Comparison of ENCODE assay signal across 8 mouse cellular contexts in the genomic region with DNA sequence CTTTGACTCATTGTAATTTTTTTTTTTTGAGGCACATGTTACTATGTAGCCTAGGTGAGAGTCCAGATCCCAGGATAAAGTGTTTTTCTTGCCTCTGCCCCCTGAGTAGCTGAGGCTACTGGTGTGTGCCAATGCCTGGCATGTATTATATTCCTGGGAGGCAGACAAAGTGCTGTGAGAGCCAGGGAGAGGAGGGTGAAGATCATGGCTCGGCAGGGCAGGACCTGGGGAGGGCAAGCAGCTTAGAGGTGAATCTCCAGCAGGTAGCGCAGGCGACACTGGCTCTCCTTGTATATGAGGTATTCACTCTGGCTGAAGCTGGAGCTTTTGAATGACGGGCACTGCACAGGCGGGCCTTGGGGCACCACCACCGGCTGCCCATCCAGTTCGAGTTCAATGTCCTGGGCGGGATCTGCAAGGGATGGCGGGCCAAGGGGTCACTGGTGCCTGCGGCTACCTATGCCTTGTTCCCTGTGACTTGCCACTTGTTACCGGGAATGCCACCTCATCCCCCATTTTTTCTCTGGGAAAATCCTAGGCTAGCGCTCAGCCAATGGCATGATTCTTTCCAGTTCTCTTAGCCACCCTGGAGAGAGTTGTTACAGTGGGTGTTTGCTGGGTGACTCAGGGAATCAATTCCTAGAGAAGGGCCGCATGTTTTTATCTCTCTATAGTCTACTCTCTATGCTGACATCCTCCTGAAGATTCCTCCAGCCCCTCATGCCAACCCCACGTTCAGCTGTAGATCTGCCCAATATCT. TPM values are rescaled to one million over a fixed set of nuclear protein-coding genes. Genes with fewer than 3 reads are reported as not detected.
DNase-seq lines count a peak whose midpoint lies in the region; ATAC-seq and TF ChIP-seq lines count a peak whose summit lies in the region.
"Had no signal": no experiment of that assay in that cellular context is flagged by ENCODE, and none has a peak within 500 bp of the region (broad histone marks: within the 10 kb centered on the region; RNA-seq: fewer than 3 reads in every experiment).

No protein-coding gene starts in this region.

- peak; percentile 52 for DNase-seq in kidney, adult 11 months
- DNase-seq in kidney, postnatal 4 days, result no peak
- peak; percentile 19 for DNase-seq in cerebellum, adult 8-10 months
- DNase-seq in kidney, postnatal 0 days (ENCODE audit: low spot score), result no peak
- no peak for DNase-seq in embryo, embryonic 11 days

- peak overlapping the region; percentile 46 for H3K4me3 ChIP-seq in ES-Bruce4 (ENCODE audit: low read depth, low read length)
- no peak overlapping the region for H3K4me3 ChIP-seq in kidney, postnatal 0 days (replicated peaks; ENCODE audit: low read depth, low read length)
- H3K4me3 ChIP-seq: myocyte had no signal

- peak overlapping the region; percentile 37 for H3K4me2 ChIP-seq in kidney, postnatal 0 days (ENCODE audit: low read length)

- no peaks in the 10 kb centered on the region for H3K9me3 ChIP-seq in ES-Bruce4 (replicated peaks; ENCODE audit: control insufficient read depth, insufficient read depth, low read length, poor library complexity, severe bottlenecking)
- H3K9me3 ChIP-seq in kidney, postnatal 0 days (replicated peaks; ENCODE audit: low read length), result no peaks in the 10 kb centered on the region

- TF ChIP-seq POLR2A in ES-Bruce4 (IDR thresholded peaks at IDR 0.05; ENCODE audit: insufficient read depth, low read length), result no peak

- no peak for TF ChIP-seq CTCF in ES-Bruce4 (IDR thresholded peaks at IDR 0.05; ENCODE audit: low read depth, low read length)
- no peak for TF ChIP-seq CTCF in kidney, postnatal 0 days (IDR thresholded peaks at IDR 0.05; ENCODE audit: low read depth)

- H3K36me3 ChIP-seq in ES-Bruce4 (ENCODE audit: control insufficient read depth, insufficient read depth, low read length, poor library complexity, severe bottlenecking), result no peaks in the 10 kb centered on the region
- no peaks in the 10 kb centered on the region for H3K36me3 ChIP-seq in kidney, postnatal 0 days (ENCODE audit: insufficient read depth, low read length)

- H3K9ac ChIP-seq in ES-Bruce4 (ENCODE audit: low read depth, poor library complexity, severe bottlenecking), result no peak overlapping the region
- no peak overlapping the region for H3K9ac ChIP-seq in kidney, postnatal 0 days (ENCODE audit: low read depth, low read length)

- no peak for TF ChIP-seq EP300 in ES-Bruce4 (IDR thresholded peaks at IDR 0.05; ENCODE audit: insufficient read depth, low read depth, low read length)

- H3K27ac ChIP-seq in ES-Bruce4 (ENCODE audit: insufficient read depth, low read length), result no peak overlapping the region
- H3K27ac ChIP-seq in kidney, postnatal 0 days, result no peak overlapping the region

- no peak for ATAC-seq in kidney, postnatal 0 days (replicated peaks; ENCODE audit: low FRiP score, low read depth)
- ATAC-seq in activated CD4-positive, CD25-positive, alpha-beta regulatory T cell, adult 4 months, result no peak

- 67% methylated on average over 14 of the region's 14 CpGs for WGBS in kidney, postnatal 0 days

- H3K4me1 ChIP-seq in ES-Bruce4 (ENCODE audit: control insufficient read depth, insufficient read depth, low read length), result peaks cover 2% of the 10 kb centered on the region
- peaks cover 12% of the 10 kb centered on the region for H3K4me1 ChIP-seq in kidney, postnatal 0 days (replicated peaks; ENCODE audit: insufficient read depth, low read length)

- H3K27me3 ChIP-seq in ES-Bruce4 (ENCODE audit: control insufficient read depth, insufficient read depth, low read length, poor library complexity, severe bottlenecking), result no peaks in the 10 kb centered on the region
- H3K27me3 ChIP-seq in kidney, postnatal 0 days (ENCODE audit: insufficient read depth, low read length), result no peaks in the 10 kb centered on the region

RNA-seq across cellular contexts. Expression of a gene that starts 4.6 kb away (rescaled TPM):
- polyA plus RNA-seq in ES-Bruce4 (2011; ENCODE audit: insufficient read depth, insufficient read length, low read depth, missing spikeins), result 82.1 and 89.4 TPM in 2 replicates
- polyA plus RNA-seq in kidney, postnatal 0 days (2015; fragmentation: Nextera tagmentation; extraction: Ambion mirVana), result 35.6 and 40.0 TPM in 2 replicates
- 10 to 100 TPM; 23.1 to 33.9 TPM for polyA plus RNA-seq in activated CD4-positive, CD25-positive, alpha-beta regulatory T cell, adult 4 months (2017; shearing (Covaris generic))

RNA-seq across cellular contexts. Expression of a gene that starts 5.4 kb away (rescaled TPM):
- 0.30 and 0.44 TPM in 2 replicates for polyA plus RNA-seq in ES-Bruce4 (2011; ENCODE audit: insufficient read depth, insufficient read length, low read depth, missing spikeins)
- polyA plus RNA-seq in kidney, postnatal 0 days (2015; fragmentation: Nextera tagmentation; extraction: Ambion mirVana), result 0.52 and 0.91 TPM in 2 replicates
- not detected for polyA plus RNA-seq in activated CD4-positive, CD25-positive, alpha-beta regulatory T cell, adult 4 months (2017; shearing (Covaris generic))

RNA-seq across cellular contexts. Expression of a gene that starts 5.6 kb away (rescaled TPM):
- 5.1 and 8.0 TPM in 2 replicates for polyA plus RNA-seq in ES-Bruce4 (2011; ENCODE audit: insufficient read depth, insufficient read length, low read depth, missing spikeins)
- 5.8 and 6.4 TPM in 2 replicates for polyA plus RNA-seq in kidney, postnatal 0 days (2015; fragmentation: Nextera tagmentation; extraction: Ambion mirVana)
- polyA plus RNA-seq in activated CD4-positive, CD25-positive, alpha-beta regulatory T cell, adult 4 months (2017; shearing (Covaris generic)), result 10 to 100 TPM; 36.0 to 48.1 TPM

RNA-seq across cellular contexts. Expression of a gene that starts 18.1 kb away (rescaled TPM):
- polyA plus RNA-seq in ES-Bruce4 (2011; ENCODE audit: insufficient read depth, insufficient read length, low read depth, missing spikeins), result 99.2 and 115 TPM in 2 replicates
- polyA plus RNA-seq in kidney, postnatal 0 days (2015; fragmentation: Nextera tagmentation; extraction: Ambion mirVana), result 78.6 and 79.7 TPM in 2 replicates
- polyA plus RNA-seq in activated CD4-positive, CD25-positive, alpha-beta regulatory T cell, adult 4 months (2017; shearing (Covaris generic)), result 1 to 10 TPM; 4.5 to 4.8 TPM

RNA-seq across cellular contexts. Expression of a gene that starts 23.7 kb away (rescaled TPM):
- polyA plus RNA-seq in ES-Bruce4 (2011; ENCODE audit: insufficient read depth, insufficient read length, low read depth, missing spikeins), result 35.1 and 35.5 TPM in 2 replicates
- polyA plus RNA-seq in kidney, postnatal 0 days (2015; fragmentation: Nextera tagmentation; extraction: Ambion mirVana), result 57.0 and 60.8 TPM in 2 replicates
- polyA plus RNA-seq in activated CD4-positive, CD25-positive, alpha-beta regulatory T cell, adult 4 months (2017; shearing (Covaris generic)), result 10 to 100 TPM; 12.7 to 13.0 TPM

Comparison
In these comparisons a context has a peak if more than half of its experiments do, and no peak if none do; other contexts are left out.
1. DNase-seq: peak in kidney, adult 11 months (single experiment) and cerebellum, adult 8-10 months (single experiment); none in kidney, postnatal 4 days (0 of 2), kidney, postnatal 0 days (single experiment) and embryo, embryonic 11 days (single experiment).